Mouse (Mus musculus) inflammation-experienced regulatory T-cells, adult 6 months (primary cell): Measurements from ENCODE around the gene Olfr1061. TPM values are rescaled to one million over a fixed set of nuclear protein-coding genes. Genes with fewer than 3 reads are reported as not detected.
"Not testable (repeated sequence)": the region's sequence is repeated elsewhere in the genome, so short reads cannot be mapped to it uniquely, and the experiment has no call there.

Source experiments
- ATAC-seq: one replicate; pipeline ENCODE4 v1.8.0; 2017
- polyA plus RNA-seq, 3 experiments: library from polyadenylated mRNA; unstranded; fragments of 100-300 nt; shearing (Covaris generic); gene quantifications; one replicate each; pipeline ENCODE4 v1.2.1; 2017

The Olfr1061 gene
- not detected for polyA plus RNA-seq

- ATAC-seq = no peak
These were observed at the start of gene Olfr1061 for GRCm38 (mm10) chr2:86413950-86414349. TSS of gene Olfr1061 (minus strand) at chr2:86414050.

GRCm38 (mm10) chr2:86460434-86460833, 46.6 kb upstream of the Olfr1061 start:
- ATAC-seq = no peak

- ATAC-seq = no peak
These were observed 42.3 kb upstream of the Olfr1061 start, which contains the start of gene Olfr1066 for GRCm38 (mm10) chr2:86456169-86456568. TSS of gene Olfr1066 (minus strand) at chr2:86456269.

- ATAC-seq = not testable (repeated sequence)
These were observed 36.6 kb upstream of the Olfr1061 start, which contains the start of gene Olfr1065 for GRCm38 (mm10) chr2:86450491-86450890. TSS of gene Olfr1065 (minus strand) at chr2:86450591.

DNA sequence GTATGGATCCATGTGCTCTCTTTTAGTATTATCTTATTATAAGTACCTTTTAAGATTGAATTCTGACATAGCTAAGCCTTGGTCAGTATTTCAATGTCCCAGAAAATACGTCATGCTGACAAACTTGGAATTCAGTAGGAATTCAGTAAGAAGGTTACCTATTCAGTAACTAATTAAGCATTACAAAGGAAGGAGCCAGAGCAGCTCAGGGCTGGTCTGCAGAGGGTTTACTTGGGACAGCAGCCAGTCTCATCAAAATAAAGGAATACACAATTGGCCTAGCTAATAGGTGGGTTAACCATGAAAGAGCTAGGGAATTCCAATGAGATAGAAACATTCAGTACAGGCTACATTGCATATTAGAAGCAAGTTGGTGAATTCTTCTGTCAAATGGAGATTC, 28.3 kb upstream of the Olfr1061 start:
- not testable (repeated sequence) for ATAC-seq

DNA sequence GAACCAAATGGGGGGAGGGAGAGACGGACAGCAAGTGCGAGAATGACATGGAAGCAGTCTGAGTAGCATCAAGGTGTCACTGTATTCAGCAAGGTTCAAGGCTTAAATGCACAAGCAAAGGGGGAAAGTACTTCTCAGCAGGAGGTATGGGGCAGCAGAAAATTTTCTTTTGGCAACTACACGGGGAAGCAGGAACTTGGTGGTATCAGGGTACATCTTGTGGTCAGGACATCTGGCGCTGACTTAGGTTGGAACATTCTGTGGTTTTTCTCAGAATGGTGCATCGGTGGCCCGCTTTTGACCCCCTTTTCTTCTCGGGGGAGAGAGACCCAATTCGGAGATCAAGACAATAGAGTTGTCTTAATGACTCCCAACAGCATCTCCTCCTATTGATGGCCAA, 14.7 kb upstream of the Olfr1061 start:
- ATAC-seq = not testable (repeated sequence)

- ATAC-seq = not testable (repeated sequence)
These were observed 12.8 kb upstream of the Olfr1061 start, which contains the start of gene Olfr1062 for GRCm38 (mm10) chr2:86426649-86427048. TSS of gene Olfr1062 (minus strand) at chr2:86426749.

DNA sequence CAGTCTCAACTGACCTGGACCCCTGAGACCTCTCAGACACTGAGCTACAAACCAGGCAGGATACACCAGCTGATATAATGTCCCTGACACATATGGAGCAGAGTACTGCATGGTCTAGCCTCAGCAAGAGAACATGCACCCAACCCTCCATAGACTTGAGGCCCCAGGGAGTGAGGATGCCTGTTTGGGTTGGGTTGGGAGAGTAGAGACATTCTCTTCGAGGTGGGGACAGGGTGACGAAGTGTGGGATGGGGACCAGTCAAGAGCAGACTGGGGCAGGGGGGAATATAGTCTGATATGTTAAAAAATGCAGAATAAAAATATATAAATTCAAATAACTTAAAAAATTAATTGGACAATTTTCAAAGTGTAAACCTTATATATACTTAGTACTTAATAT, 18.7 kb downstream of the Olfr1061 start:
- no peak for ATAC-seq

- ATAC-seq = not testable (repeated sequence)
These were observed 25.4 kb downstream of the Olfr1061 start, which contains the start of gene Olfr1058 for GRCm38 (mm10) chr2:86388461-86388860. TSS of gene Olfr1058 (minus strand) at chr2:86388561.

DNA sequence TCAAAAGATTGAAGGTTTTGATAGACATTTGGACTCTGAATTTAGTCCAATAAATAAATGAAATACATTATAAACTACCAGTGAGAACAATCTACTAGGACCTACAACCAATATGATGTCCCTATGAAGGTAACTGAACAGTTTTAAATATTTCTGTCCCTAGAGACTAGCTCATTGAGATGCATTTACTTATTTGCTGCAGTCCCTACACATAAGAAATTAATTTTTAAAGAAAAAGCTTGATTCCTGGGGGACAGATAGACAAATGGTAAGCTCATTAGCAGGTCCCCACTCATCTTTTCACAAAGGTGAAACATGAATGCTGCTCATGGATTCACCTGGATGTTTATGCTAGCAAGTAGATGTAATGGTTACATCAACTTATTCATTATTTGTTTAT, 35.6 kb downstream of the Olfr1061 start, which contains the start of gene Olfr1057:
Gene Olfr1057, minus strand, starts transcription at position 101 of the 400 bp plus-strand sequence.
- no peak for ATAC-seq

GRCm38 (mm10) chr2:86366342-86366741, 47.5 kb downstream of the Olfr1061 start:
- not testable (repeated sequence) for ATAC-seq

Other genes with a start within 250 kb of the Olfr1061 start
- not detected for gene Olfr1043, start 246.5 kb downstream of the Olfr1061 start, polyA plus RNA-seq
- not detected for gene Olfr1044, start 236.2 kb downstream of the Olfr1061 start, polyA plus RNA-seq
- gene Olfr52, start 228.4 kb downstream of the Olfr1061 start, polyA plus RNA-seq = not detected
- gene Olfr1045, start 211.0 kb downstream of the Olfr1061 start, polyA plus RNA-seq = not detected
- gene Olfr1046, start 194.7 kb downstream of the Olfr1061 start, polyA plus RNA-seq = not detected
- gene Olfr1047, start 182.6 kb downstream of the Olfr1061 start, polyA plus RNA-seq = not detected
- not detected for gene Olfr1048, start 173.8 kb downstream of the Olfr1061 start, polyA plus RNA-seq
- gene Olfr1049, start 155.7 kb downstream of the Olfr1061 start, polyA plus RNA-seq = not detected
- gene Olfr1051, start 135.0 kb downstream of the Olfr1061 start, polyA plus RNA-seq = not detected
- gene Olfr1052, start 121.6 kb downstream of the Olfr1061 start, polyA plus RNA-seq = under 1 TPM in 1 of 3 experiments, not detected in 2; 0.21 TPM
- not detected for gene Olfr1053, start 98.8 kb downstream of the Olfr1061 start, polyA plus RNA-seq
- not detected for gene Olfr1054, start 78.6 kb downstream of the Olfr1061 start, polyA plus RNA-seq
- gene Olfr1055, start 63.8 kb downstream of the Olfr1061 start, polyA plus RNA-seq = not detected
- not detected for gene Olfr1056, start 51.6 kb downstream of the Olfr1061 start, polyA plus RNA-seq
- gene Olfr1057, start 35.7 kb downstream of the Olfr1061 start, polyA plus RNA-seq = not detected
- gene Olfr1058, start 25.5 kb downstream of the Olfr1061 start, polyA plus RNA-seq = not detected
- gene Olfr1062, start 12.7 kb upstream of the Olfr1061 start, polyA plus RNA-seq = not detected
- not detected for gene Olfr1065, start 36.5 kb upstream of the Olfr1061 start, polyA plus RNA-seq
- gene Olfr1066, start 42.2 kb upstream of the Olfr1061 start, polyA plus RNA-seq = not detected
- gene Olfr228, start 73.3 kb upstream of the Olfr1061 start, polyA plus RNA-seq = not detected
- not detected for gene Olfr1076, start 94.4 kb upstream of the Olfr1061 start, polyA plus RNA-seq
- not detected for gene Olfr1079, start 128.4 kb upstream of the Olfr1061 start, polyA plus RNA-seq
- not detected for gene Olfr1080, start 144.2 kb upstream of the Olfr1061 start, polyA plus RNA-seq
- gene Olfr1082, start 184.9 kb upstream of the Olfr1061 start, polyA plus RNA-seq = not detected
- not detected for gene Olfr1084, start 225.7 kb upstream of the Olfr1061 start, polyA plus RNA-seq
- not detected for gene Olfr1085, start 248.0 kb upstream of the Olfr1061 start, polyA plus RNA-seq